ENCODE assay signal across 10 mouse cellular contexts in the genomic region with DNA sequence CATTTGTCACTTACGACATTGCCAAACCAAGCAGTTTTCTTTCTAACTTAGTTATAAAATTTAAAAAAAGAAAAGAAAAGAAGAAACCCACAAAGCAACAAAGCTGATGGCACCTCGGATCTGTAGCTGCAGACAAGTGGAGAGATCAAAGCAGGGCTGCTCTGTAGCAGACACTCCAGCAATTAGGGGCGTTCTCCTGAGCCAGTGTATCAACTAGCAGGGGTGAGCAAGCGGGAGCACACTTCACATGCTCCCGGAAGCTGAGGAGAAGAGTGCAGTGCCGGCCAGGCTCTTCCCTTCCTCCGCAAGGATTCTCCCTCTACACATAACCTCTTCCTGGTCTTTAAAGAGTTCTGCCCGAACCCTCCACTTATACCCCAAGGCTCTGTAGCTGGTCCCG.
DNase-seq lines count a peak whose midpoint lies in the region; ATAC-seq and TF ChIP-seq lines count a peak whose summit lies in the region.
"Had no signal": no experiment of that assay in that cellular context is flagged by ENCODE, and none has a peak within 500 bp of the region (broad histone marks: within the 10 kb centered on the region; RNA-seq: fewer than 3 reads in every experiment).

No protein-coding gene starts in this region.

- intact Hi-C loops in heart, postnatal 14 days (cut with DNase I): no loop called here

- TF ChIP-seq CTCF in CH12.LX (conservative IDR thresholded peaks at IDR 0.05 in 1 of 2, IDR thresholded peaks at IDR 0.05 in 1 of 2; ENCODE audit: low read depth in 2 of 2, low read length in 2 of 2): no peak
- no peak for TF ChIP-seq CTCF in liver, embryonic 14.5 days (IDR thresholded peaks at IDR 0.05; ENCODE audit: low read depth)

- peaks cover 14% of the 10 kb centered on the region; the same call in 1 of the 2 replicates for H3K4me1 ChIP-seq in heart, embryonic 10.5 days
- H3K4me1 ChIP-seq in CH12.LX (ENCODE audit: control insufficient read depth in 1 of 2, insufficient read depth in 2 of 2): peaks cover 33 to 49% of the 10 kb centered on the region in 2 experiments
- peaks cover 30% of the 10 kb centered on the region for H3K4me1 ChIP-seq in forebrain, embryonic 16.5 days (replicated peaks; ENCODE audit: control insufficient read depth, insufficient read depth, low read length)
- no peaks in the 10 kb centered on the region for H3K4me1 ChIP-seq in liver, embryonic 14.5 days (replicated peaks; ENCODE audit: control insufficient read depth in 2 of 2, insufficient read depth in 2 of 2, low read length in 1 of 2)

- no peak for ATAC-seq in forebrain, embryonic 16.5 days
- no peak for ATAC-seq in liver, embryonic 14.5 days (ENCODE audit: insufficient read depth)
- ATAC-seq: activated CD4-positive, CD25-positive, alpha-beta regulatory T cell, adult 4 months; inflammation-experienced regulatory T-cells, adult 6 months had no signal

- WGBS in heart, embryonic 10.5 days: 13% methylated on average over 9 of the region's 9 CpGs
- WGBS in forebrain, embryonic 16.5 days: 13% methylated on average over 9 of the region's 9 CpGs
- 6% methylated on average over 9 of the region's 9 CpGs for WGBS in liver, embryonic 14.5 days (ENCODE audit: insufficient replicate concordance)

- TF ChIP-seq RAD21 in CH12.LX (IDR thresholded peaks at IDR 0.05; ENCODE audit: low read depth, low read length): no peak

- no peak overlapping the region for H3K27ac ChIP-seq in heart, embryonic 10.5 days
- no peak overlapping the region for H3K27ac ChIP-seq in CH12.LX (ENCODE audit: insufficient read depth, low read depth)
- H3K27ac ChIP-seq in forebrain, embryonic 16.5 days (ENCODE audit: low read length): no peak overlapping the region
- H3K27ac ChIP-seq in liver, embryonic 14.5 days: no peak overlapping the region

- TF ChIP-seq EP300 in CH12.LX (IDR thresholded peaks at IDR 0.05; ENCODE audit: low read length): no peak
- no peak for TF ChIP-seq EP300 in liver, embryonic 14.5 days (IDR thresholded peaks at IDR 0.05; ENCODE audit: low read depth)

- no peak overlapping the region for H3K9ac ChIP-seq in CH12.LX (ENCODE audit: insufficient read depth, low read depth)
- no peak overlapping the region for H3K9ac ChIP-seq in forebrain, embryonic 16.5 days (replicated peaks; ENCODE audit: low read depth, low read length)
- no peak overlapping the region for H3K9ac ChIP-seq in liver, embryonic 14.5 days (replicated peaks)

- H3K4me3 ChIP-seq in heart, embryonic 10.5 days: peak overlapping the region; percentile 50
- H3K4me3 ChIP-seq in CH12.LX (replicated peaks in 1 of 3; ENCODE audit: low read depth in 2 of 3, low read length in 2 of 3, poor library complexity in 1 of 3): peak overlapping the region in 1 of 3 experiments; percentile 30
- no peak overlapping the region for H3K4me3 ChIP-seq in forebrain, embryonic 16.5 days (replicated peaks; ENCODE audit: low read length)
- no peak overlapping the region for H3K4me3 ChIP-seq in liver, embryonic 14.5 days (ENCODE audit: insufficient read depth in 1 of 2, low read depth in 2 of 2, low read length in 2 of 2)

- no peaks in the 10 kb centered on the region for H3K9me3 ChIP-seq in heart, embryonic 10.5 days
- H3K9me3 ChIP-seq in CH12.LX (replicated peaks; ENCODE audit: low read length): peaks cover 4% of the 10 kb centered on the region
- H3K9me3 ChIP-seq in forebrain, embryonic 16.5 days (ENCODE audit: control insufficient read depth, low read length): no peaks in the 10 kb centered on the region
- no peaks in the 10 kb centered on the region for H3K9me3 ChIP-seq in liver, embryonic 14.5 days (ENCODE audit: control insufficient read depth, low read length)

- no peaks in the 10 kb centered on the region for H3K79me2 ChIP-seq in CH12.LX (replicated peaks; ENCODE audit: control insufficient read depth, extremely low read depth, insufficient read depth, poor library complexity, severe bottlenecking)

- H3K27me3 ChIP-seq in heart, embryonic 10.5 days (ENCODE audit: insufficient read depth, poor library complexity, severe bottlenecking): peaks cover 41% of the 10 kb centered on the region
- no peaks in the 10 kb centered on the region for H3K27me3 ChIP-seq in CH12.LX (replicated peaks)
- H3K27me3 ChIP-seq in forebrain, embryonic 16.5 days (replicated peaks; ENCODE audit: control insufficient read depth, insufficient read depth, low read length): no peaks in the 10 kb centered on the region
- no peaks in the 10 kb centered on the region; the same call in 1 of the 2 replicates for H3K27me3 ChIP-seq in liver, embryonic 14.5 days (ENCODE audit: control insufficient read depth, insufficient read depth, low read length)

- TF ChIP-seq POLR2A in CH12.LX (IDR thresholded peaks at IDR 0.05; ENCODE audit: low read depth, low read length): no peak

- dilution Hi-C loops in CH12.LX (cut with MboI; ENCODE audit: extremely low pct_ligation_motif_present, extremely low pct_unique_long_range_greater_than_20kb, low sequenced_read_pairs): no loop called here

- in situ Hi-C loops in CH12.LX (cut with MboI; ENCODE audit: low pct_ligation_motif_present, low pct_unique_long_range_greater_than_20kb, low sequenced_read_pairs): no loop called here

- peak overlapping the region; percentile 72 for H3K4me2 ChIP-seq in CH12.LX (ENCODE audit: insufficient read depth, low read depth, poor library complexity, severe bottlenecking)
- peak overlapping the region; percentile 18; the same call in 1 of the 2 replicates for H3K4me2 ChIP-seq in forebrain, embryonic 16.5 days (ENCODE audit: low read length)
- H3K4me2 ChIP-seq in liver, embryonic 14.5 days (ENCODE audit: low read depth): peak overlapping the region; percentile 26; the same call in 1 of the 2 replicates

- no peak for DNase-seq in heart, embryonic 10.5 days (ENCODE audit: low spot score)
- DNase-seq in heart, postnatal 14 days: no peak
- DNase-seq in CH12.LX (ENCODE audit: extremely low read depth): no peak
- DNase-seq in liver, embryonic 14.5 days (ENCODE audit: low read depth in 3 of 3, low spot score in 3 of 3): no peak
- no peak for DNase-seq in layer of hippocampus, postnatal 10 days (ENCODE audit: low spot score in 2 of 2)
- no peak for DNase-seq in ovary, adult 18-20 months (ENCODE audit: low spot score)
- DNase-seq in thymus, postnatal 36 days: no peak

- H3K36me3 ChIP-seq in heart, embryonic 10.5 days: no peaks in the 10 kb centered on the region
- no peaks in the 10 kb centered on the region for H3K36me3 ChIP-seq in CH12.LX (replicated peaks in 1 of 2; ENCODE audit: control insufficient read depth in 1 of 2, insufficient read depth in 1 of 2, low read length in 1 of 2)
- no peaks in the 10 kb centered on the region for H3K36me3 ChIP-seq in forebrain, embryonic 16.5 days (ENCODE audit: control insufficient read depth, insufficient read depth)
- no peaks in the 10 kb centered on the region for H3K36me3 ChIP-seq in liver, embryonic 14.5 days (replicated peaks; ENCODE audit: control insufficient read depth, insufficient read depth, low read depth)

TF ChIP-seq in CH12.LX, 34 proteins besides CTCF, POLR2A, EP300 and RAD21:
- TF ChIP-seq E2F4 (IDR thresholded peaks at IDR 0.05; ENCODE audit: insufficient replicate concordance, low read depth, low read length) (no peak), SIN3A (IDR thresholded peaks at IDR 0.05; ENCODE audit: low read length) (no peak; the same call in 1 of the 2 replicates), GABPA (IDR thresholded peaks at IDR 0.05; ENCODE audit: insufficient replicate concordance, low read depth, low read length) (no peak), CHD2 (IDR thresholded peaks at IDR 0.05; ENCODE audit: low read length) (no peak), NRF1 (IDR thresholded peaks at IDR 0.05; ENCODE audit: low read depth, low read length) (no peak), USF1 (IDR thresholded peaks at IDR 0.05; ENCODE audit: low read depth, low read length) (no peak), KAT2A (IDR thresholded peaks at IDR 0.05; ENCODE audit: insufficient replicate concordance, low read length) (no peak), BHLHE40 (IDR thresholded peaks at IDR 0.05; ENCODE audit: low read depth, low read length) (no peak), ETS1 (conservative IDR thresholded peaks at IDR 0.05; ENCODE audit: low read depth, low read length) (no peak), JUND (conservative IDR thresholded peaks at IDR 0.05; ENCODE audit: low read depth, low read length) (no peak), MYC (IDR thresholded peaks at IDR 0.05; ENCODE audit: low read depth, low read length) (no peak), TCF12 (IDR thresholded peaks at IDR 0.05; ENCODE audit: low read depth, low read length) (no peak), NELFE (IDR thresholded peaks at IDR 0.05; ENCODE audit: low read depth, low read length) (no peak), HCFC1 (IDR thresholded peaks at IDR 0.05; ENCODE audit: low read depth, low read length) (no peak), ELF1 (IDR thresholded peaks at IDR 0.05; ENCODE audit: low read depth, low read length) (no peak), MAZ (IDR thresholded peaks at IDR 0.05; ENCODE audit: low read depth, low read length) (no peak), SMC3 (IDR thresholded peaks at IDR 0.05; ENCODE audit: low read depth, low read length) (no peak), UBTF (IDR thresholded peaks at IDR 0.05; ENCODE audit: low read depth, low read length) (no peak), JUN (IDR thresholded peaks at IDR 0.05; ENCODE audit: insufficient read depth, low read depth, low read length) (no peak)

Comparison
In these comparisons a context has a peak if more than half of its experiments do, and no peak if none do; other contexts are left out.
1. H3K4me2 ChIP-seq: peak in every context shown above with its lines; median percentile 72 in CH12.LX; 26 in liver, embryonic 14.5 days; 18 in forebrain, embryonic 16.5 days.